Mouse (Mus musculus) erythroblast, embryonic 14.5 days (primary cell): ENCODE measurements around the gene Sec24a. TPM values are rescaled to one million over a fixed set of nuclear protein-coding genes. Genes with fewer than 3 reads are reported as not detected.

Source experiments
- H3K27me3 ChIP-seq: 2 replicates; pipeline ENCODE4 v1.6.1; 2012; ENCODE audit warnings: inconsistent platforms; ENCODE audit not compliant: control insufficient read depth
- H3K36me3 ChIP-seq: 2 replicates; pipeline ENCODE4 v1.6.1; 2012; ENCODE audit warnings: mild to moderate bottlenecking, inconsistent platforms; ENCODE audit not compliant: control insufficient read depth
- H3K4me1 ChIP-seq: 2 replicates; pipeline ENCODE4 v1.6.1; 2012; ENCODE audit warnings: inconsistent platforms; ENCODE audit not compliant: control insufficient read depth
- H3K4me3 ChIP-seq: replicated peaks from 2 replicates; pipeline ENCODE3; 2012; ENCODE audit warnings: moderate library complexity, mild to moderate bottlenecking, inconsistent platforms
- H3K9me3 ChIP-seq: 2 replicates; pipeline ENCODE4 v1.6.1; 2012; ENCODE audit warnings: low read length, inconsistent platforms, mixed read lengths; ENCODE audit not compliant: control insufficient read depth
- GATA1 ChIP-seq: IDR thresholded peaks from 2 replicates; pipeline ENCODE4 v1.6.1; 2012; ENCODE audit warnings: low read length, inconsistent platforms, mixed read lengths
- TAL1 ChIP-seq: IDR thresholded peaks from 3 replicates; pipeline ENCODE4 v1.6.1; 2012; ENCODE audit warnings: low read length, inconsistent platforms, mixed read lengths
- polyA plus RNA-seq: library from polyadenylated mRNA; stranded (reverse); fragments of >175 nt; gene quantifications from 2 replicates; pipeline ENCODE4 v1.2.3, GENCODE M21; 2012

Gene Sec24a
- polyA plus RNA-seq, 1 experiment = 0.26 TPM

- TF ChIP-seq TAL1 = no peak
- no peak for TF ChIP-seq GATA1
- peaks cover 25% of the 10 kb centered on the region for H3K4me1 ChIP-seq
- H3K9me3 ChIP-seq = peaks cover 3% of the 10 kb centered on the region; the same call in 1 of the 2 replicates
- H3K27me3 ChIP-seq = peaks cover 40% of the 10 kb centered on the region
- no peak overlapping the region for H3K4me3 ChIP-seq
- H3K36me3 ChIP-seq = no peaks in the 10 kb centered on the region; the same call in 1 of the 2 replicates
Observed at GRCm38 (mm10) chr11:51654891-51655290, 108.5 kb downstream of the Sec24a start.

- peaks cover 3% of the 10 kb centered on the region; the same call in 1 of the 2 replicates for H3K9me3 ChIP-seq
- H3K36me3 ChIP-seq = no peaks in the 10 kb centered on the region; the same call in 1 of the 2 replicates
- no peak overlapping the region for H3K4me3 ChIP-seq
- H3K27me3 ChIP-seq = peaks cover 52% of the 10 kb centered on the region
- H3K4me1 ChIP-seq = peaks cover 24% of the 10 kb centered on the region
- TF ChIP-seq TAL1 (no peak), GATA1 (no peak)
Observed at GRCm38 (mm10) chr11:51653736-51654135, 109.7 kb downstream of the Sec24a start.

- Histone ChIP-seq H3K36me3 (no peaks in the 10 kb centered on the region; the same call in 1 of the 2 replicates), H3K27me3 (peaks cover 58% of the 10 kb centered on the region)
- TF ChIP-seq TAL1 (no peak), GATA1 (no peak)
Observed at GRCm38 (mm10) chr11:51652889-51653418, 110.5 kb downstream of the Sec24a start.

GRCm38 (mm10) chr11:51650691-51651515 lies 112.5 kb downstream of the Sec24a start, which contains the start of the genes N4bp3 and D930048N14Rik:
TSS of gene N4bp3 (minus strand) at chr11:51650842.
TSS of gene D930048N14Rik (plus strand) at chr11:51650954.
- H3K27me3 ChIP-seq = peaks cover 61% of the 10 kb centered on the region
- TF ChIP-seq GATA1 (no peak), TAL1 (no peak)
- peaks cover 3% of the 10 kb centered on the region; the same call in 1 of the 2 replicates for H3K9me3 ChIP-seq
- H3K36me3 ChIP-seq = no peaks in the 10 kb centered on the region; the same call in 1 of the 2 replicates
- peak within 1 kb of the TSS; percentile 60 for H3K4me3 ChIP-seq
- peaks cover 24% of the 10 kb centered on the region for H3K4me1 ChIP-seq

More at GRCm38 (mm10) chr11:51652889-51653418, 110.5 kb downstream of the Sec24a start:
- H3K4me3 ChIP-seq = no peak overlapping the region
- peaks cover 3% of the 10 kb centered on the region; the same call in 1 of the 2 replicates for H3K9me3 ChIP-seq
- peaks cover 19% of the 10 kb centered on the region for H3K4me1 ChIP-seq

- H3K9me3 ChIP-seq = peaks cover 3% of the 10 kb centered on the region; the same call in 1 of the 2 replicates
- H3K27me3 ChIP-seq = peaks cover 61% of the 10 kb centered on the region
- no peaks in the 10 kb centered on the region; the same call in 1 of the 2 replicates for H3K36me3 ChIP-seq
- H3K4me3 ChIP-seq = peak overlapping the region; percentile 60
- peaks cover 24% of the 10 kb centered on the region for H3K4me1 ChIP-seq
- TF ChIP-seq GATA1 = no peak
- no peak for TF ChIP-seq TAL1
Observed at GRCm38 (mm10) chr11:51650261-51650660, 113.2 kb downstream of the Sec24a start.

- H3K36me3 ChIP-seq = no peaks in the 10 kb centered on the region; the same call in 1 of the 2 replicates
- H3K4me1 ChIP-seq = peaks cover 24% of the 10 kb centered on the region
- peak overlapping the region; percentile 60 for H3K4me3 ChIP-seq
- peaks cover 61% of the 10 kb centered on the region for H3K27me3 ChIP-seq
- TF ChIP-seq TAL1 (no peak), GATA1 (no peak)
- peaks cover 3% of the 10 kb centered on the region; the same call in 1 of the 2 replicates for H3K9me3 ChIP-seq
Observed at GRCm38 (mm10) chr11:51649889-51650199, 113.6 kb downstream of the Sec24a start.

- TF ChIP-seq TAL1 (no peak), GATA1 (no peak)
- H3K9me3 ChIP-seq = peaks cover 3% of the 10 kb centered on the region; the same call in 1 of the 2 replicates
- H3K4me1 ChIP-seq = peaks cover 24% of the 10 kb centered on the region
- no peaks in the 10 kb centered on the region for H3K36me3 ChIP-seq
- no peak overlapping the region for H3K4me3 ChIP-seq
- H3K27me3 ChIP-seq = peaks cover 61% of the 10 kb centered on the region
Observed at GRCm38 (mm10) chr11:51649111-51649888, 114.1 kb downstream of the Sec24a start.

- H3K9me3 ChIP-seq = peaks cover 3% of the 10 kb centered on the region; the same call in 1 of the 2 replicates
- peaks cover 55% of the 10 kb centered on the region for H3K27me3 ChIP-seq
- no peaks in the 10 kb centered on the region; the same call in 1 of the 2 replicates for H3K36me3 ChIP-seq
- H3K4me3 ChIP-seq = no peak overlapping the region
- H3K4me1 ChIP-seq = peaks cover 26% of the 10 kb centered on the region
- TF ChIP-seq TAL1 (no peak), GATA1 (no peak)
Observed at GRCm38 (mm10) chr11:51648566-51648965, 114.9 kb downstream of the Sec24a start.
